Mouse (Mus musculus): ENCODE results near the gene Tmem95.

- TF ChIP-seq POLR2A (IDR thresholded peaks at IDR 0.05; ENCODE audit: insufficient read depth, low read depth, low read length) (no peak), CTCF (IDR thresholded peaks at IDR 0.05; ENCODE audit: insufficient read depth, low read depth, low read length) (no peak)
Measured at GRCm38 (mm10) chr11:69883066-69883465, 5.2 kb upstream of the Tmem95 start.

All from olfactory bulb, adult 2 months (tissue).